Mouse (Mus musculus) liver, embryonic 12.5 days (tissue): ENCODE measurements around the gene Nckap5. TPM values are rescaled to one million over a fixed set of nuclear protein-coding genes. Genes with fewer than 3 reads are reported as not detected.

Source experiments
- ATAC-seq: fragments of 200-750 bp; cut with Nextera tagmentation; 2 replicates; pipeline ENCODE4 v1.8.0; 2017; ENCODE audit warnings: moderate number of reproducible peaks, mild to moderate bottlenecking, moderate library complexity
- H3K27ac ChIP-seq: fragments of 300-500 bp; sonication (generic); 2 replicates; pipeline ENCODE4 v1.5.1; 2016; ENCODE audit warnings: mild to moderate bottlenecking
- H3K27me3 ChIP-seq: fragments of 300-500 bp; sonication (generic); replicated peaks from 2 replicates; pipeline ENCODE4 v1.6.1; 2016; ENCODE audit warnings: mild to moderate bottlenecking, moderate library complexity
- H3K36me3 ChIP-seq: fragments of 300-500 bp; sonication (generic); 2 replicates; pipeline ENCODE4 v1.6.1; 2016; ENCODE audit warnings: mild to moderate bottlenecking, moderate library complexity
- H3K4me1 ChIP-seq: fragments of 300-500 bp; sonication (generic); 2 replicates; pipeline ENCODE4 v1.6.1; 2016
- H3K4me2 ChIP-seq: fragments of 300-500 bp; sonication (generic); 2 replicates; pipeline ENCODE4 v1.6.1; 2016; ENCODE audit warnings: mild to moderate bottlenecking, moderate library complexity
- H3K4me3 ChIP-seq: fragments of 300-500 bp; sonication (generic); 2 replicates; pipeline ENCODE4 v1.5.1; 2016; ENCODE audit warnings: mild to moderate bottlenecking, moderate library complexity
- H3K9ac ChIP-seq: fragments of 300-500 bp; sonication (generic); 2 replicates; pipeline ENCODE4 v1.6.1; 2016; ENCODE audit warnings: mild to moderate bottlenecking, moderate library complexity
- H3K9me3 ChIP-seq: fragments of 300-500 bp; sonication (generic); replicated peaks from 2 replicates; pipeline ENCODE4 v1.6.1; 2016; ENCODE audit warnings: mild to moderate bottlenecking, moderate library complexity
- WGBS: fragments of 180-500 bp; shearing (Covaris S2); methylation state at CpG from one replicate; pipeline ENCODE4 v1.1.7; 2016; ENCODE audit not compliant: insufficient replicate concordance; 5-methylcytosine and 5-hydroxymethylcytosine counted together
- polyA plus RNA-seq: library from polyadenylated mRNA; unstranded; fragments of >200 nt; fragmentation: Nextera tagmentation; extraction: Ambion mirVana; gene quantifications from 2 replicates; pipeline ENCODE4 v1.2.1, GENCODE M21; 2016

Nckap5 gene
- polyA plus RNA-seq, 1 experiment from 2014 or later, result 0.45 TPM

DNA sequence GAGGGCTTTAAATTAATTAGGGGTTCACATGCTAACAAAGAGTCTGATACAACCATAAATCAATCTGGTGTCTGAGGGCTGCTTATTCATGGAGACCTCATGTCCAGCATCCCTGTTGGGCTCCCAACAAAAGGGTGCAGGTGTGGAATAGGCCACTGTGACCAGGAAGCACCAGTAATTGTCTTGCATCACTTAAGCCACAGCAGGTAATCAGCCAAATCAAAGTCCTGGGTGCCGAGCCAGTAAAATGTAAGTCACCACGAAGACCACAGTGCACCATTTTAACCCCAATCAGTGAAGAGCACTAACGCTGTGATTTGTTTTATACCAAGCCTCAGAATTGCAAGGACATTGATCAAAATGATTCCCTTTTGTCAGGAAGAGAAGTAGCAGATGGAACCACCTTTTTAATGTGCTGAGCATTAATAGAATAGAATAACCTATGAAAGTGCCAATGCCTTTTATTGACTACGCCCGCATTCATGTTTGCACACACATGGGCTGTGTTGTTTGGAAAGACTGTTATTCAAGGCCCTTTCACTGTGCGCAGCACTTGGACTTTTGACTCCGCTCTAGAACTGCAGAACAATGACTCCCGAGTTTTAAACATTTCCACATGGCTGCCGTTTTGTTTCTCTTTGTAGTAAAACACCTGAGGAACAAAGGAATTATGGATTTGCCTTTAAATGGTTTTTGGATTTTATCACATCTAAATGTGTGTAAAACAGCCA is 393.5 kb downstream of the Nckap5 start:
- no peak overlapping the region for H3K4me2 ChIP-seq
- no peak overlapping the region for H3K9ac ChIP-seq
- no peaks in the 10 kb centered on the region for H3K36me3 ChIP-seq
- no peaks in the 10 kb centered on the region for H3K9me3 ChIP-seq
- no peaks in the 10 kb centered on the region for H3K4me1 ChIP-seq
- no peak for ATAC-seq
- no peak overlapping the region for H3K27ac ChIP-seq
- no peaks in the 10 kb centered on the region for H3K27me3 ChIP-seq
- WGBS, result 68% methylated on average over 9 of the region's 9 CpGs
- H3K4me3 ChIP-seq, result no peak overlapping the region

- Histone ChIP-seq H3K4me2 (no peak overlapping the region), H3K9ac (no peak overlapping the region), H3K4me3 (no peak overlapping the region), H3K9me3 (no peaks in the 10 kb centered on the region), H3K27me3 (no peaks in the 10 kb centered on the region), H3K4me1 (no peaks in the 10 kb centered on the region), H3K27ac (no peak overlapping the region), H3K36me3 (no peaks in the 10 kb centered on the region)
- no peak for ATAC-seq
- WGBS, result 74% methylated on average over 4 of the region's 4 CpGs
Observed at GRCm38 (mm10) chr1:126432285-126432684, 398.3 kb downstream of the Nckap5 start.

DNA sequence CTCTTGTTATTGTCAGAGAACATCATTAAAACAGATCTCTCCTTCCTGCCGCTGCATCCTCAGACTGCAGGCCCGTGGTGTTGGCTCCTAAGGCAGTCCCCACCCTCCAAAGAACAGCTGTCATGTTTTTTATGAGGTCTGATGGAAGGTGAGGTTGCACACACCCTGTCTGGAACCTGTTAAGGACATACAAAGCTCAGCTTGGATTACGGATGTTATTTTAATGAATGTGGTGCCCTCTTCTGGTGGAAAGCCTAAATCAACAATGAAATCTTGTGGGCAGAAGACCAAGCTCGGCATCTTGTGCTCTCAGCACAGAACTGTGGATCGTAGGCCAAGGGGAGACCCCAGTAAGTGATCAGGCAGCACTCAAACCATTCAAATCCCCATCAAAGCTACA is 399.0 kb downstream of the Nckap5 start:
- no peak for ATAC-seq
- Histone ChIP-seq H3K27ac (no peak overlapping the region), H3K9ac (no peak overlapping the region), H3K36me3 (no peaks in the 10 kb centered on the region), H3K27me3 (no peaks in the 10 kb centered on the region), H3K4me3 (no peak overlapping the region), H3K9me3 (no peaks in the 10 kb centered on the region), H3K4me2 (no peak overlapping the region), H3K4me1 (no peaks in the 10 kb centered on the region)
- WGBS, result 40% methylated on average over 5 of the region's 5 CpGs

DNA sequence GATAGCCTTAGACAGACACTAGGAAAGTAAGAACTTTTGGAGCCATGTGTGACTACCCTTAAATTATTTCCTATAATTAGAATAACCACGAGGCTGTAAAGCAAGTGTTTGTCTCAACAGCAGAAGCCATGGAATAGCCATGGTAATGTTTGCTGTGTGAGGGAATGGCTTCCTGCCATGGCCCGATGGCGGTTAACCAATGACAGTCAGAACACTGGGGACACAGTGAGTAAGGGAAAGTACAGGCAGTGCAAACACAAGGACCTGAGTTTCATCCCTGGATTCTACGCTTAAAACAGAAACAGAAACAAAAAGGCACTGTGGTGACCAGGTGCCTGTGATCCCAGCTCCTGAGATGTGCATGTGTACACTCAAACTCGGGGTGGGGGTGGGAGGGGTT is 419.2 kb downstream of the Nckap5 start:
- H3K9ac ChIP-seq, result no peak overlapping the region
- H3K27me3 ChIP-seq, result no peaks in the 10 kb centered on the region
- ATAC-seq, result no peak
- no peak overlapping the region for H3K4me2 ChIP-seq
- no peaks in the 10 kb centered on the region for H3K9me3 ChIP-seq
- no peak overlapping the region for H3K4me3 ChIP-seq
- no peaks in the 10 kb centered on the region for H3K36me3 ChIP-seq
- H3K4me1 ChIP-seq, result no peaks in the 10 kb centered on the region
- H3K27ac ChIP-seq, result no peak overlapping the region
- 65% methylated on average over 5 of the region's 5 CpGs for WGBS

GRCm38 (mm10) chr1:126407886-126408285 is 422.7 kb downstream of the Nckap5 start:
- H3K4me1 ChIP-seq, result no peaks in the 10 kb centered on the region
- no peak for ATAC-seq
- H3K27me3 ChIP-seq, result no peaks in the 10 kb centered on the region
- H3K36me3 ChIP-seq, result no peaks in the 10 kb centered on the region
- no peaks in the 10 kb centered on the region for H3K9me3 ChIP-seq
- H3K4me3 ChIP-seq, result no peak overlapping the region
- H3K9ac ChIP-seq, result no peak overlapping the region
- H3K4me2 ChIP-seq, result no peak overlapping the region
- no peak overlapping the region for H3K27ac ChIP-seq
- 7% methylated on average over 4 of the region's 4 CpGs for WGBS

DNA sequence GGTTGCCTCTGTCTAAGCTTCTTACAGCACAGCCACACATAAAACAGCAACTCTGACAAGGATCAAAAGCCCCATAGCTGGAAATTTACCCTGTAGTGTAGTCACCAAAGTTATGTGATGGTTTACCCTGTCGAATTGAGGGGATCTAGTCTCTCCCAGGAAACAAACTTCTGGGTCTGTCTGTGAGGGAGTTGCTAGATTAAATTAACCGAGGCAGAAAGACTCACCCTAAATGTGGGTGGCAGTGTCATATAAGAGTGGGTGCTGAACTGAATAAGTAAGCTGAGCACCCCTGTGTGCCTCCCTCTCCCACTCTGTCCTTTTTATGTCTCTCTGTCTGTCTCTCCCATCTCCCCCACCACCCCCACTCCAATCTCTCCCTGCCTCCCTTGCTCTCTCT is 425.1 kb downstream of the Nckap5 start:
- WGBS, result 53% methylated on average over 2 of the region's 2 CpGs
- no peak for ATAC-seq
- no peaks in the 10 kb centered on the region for H3K36me3 ChIP-seq

DNA sequence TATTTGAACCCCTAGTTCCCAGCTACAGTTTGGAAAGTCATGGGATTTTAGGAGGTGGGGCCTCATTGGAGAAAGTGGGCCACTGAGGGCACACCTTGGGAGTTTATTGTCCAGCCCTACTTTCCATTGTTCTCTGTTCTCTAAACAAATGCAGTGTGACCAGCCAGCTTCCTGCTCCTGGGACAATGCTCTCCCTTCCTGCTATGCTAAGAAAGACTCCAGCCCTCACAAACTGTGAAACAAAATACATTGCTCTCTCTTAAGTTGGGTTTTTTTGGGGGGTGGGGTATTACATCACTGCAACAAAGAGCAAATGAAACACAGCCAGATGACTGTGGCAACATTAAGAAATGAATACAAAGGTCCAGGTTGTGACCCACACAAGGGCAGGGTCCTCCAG is 426.6 kb downstream of the Nckap5 start:
- H3K27me3 ChIP-seq, result no peaks in the 10 kb centered on the region

More for the DNA sequence above, 425.1 kb downstream of the Nckap5 start:
- no peak overlapping the region for H3K4me3 ChIP-seq
- no peak overlapping the region for H3K27ac ChIP-seq
- H3K4me1 ChIP-seq, result no peaks in the 10 kb centered on the region
- no peak overlapping the region for H3K9ac ChIP-seq
- no peak overlapping the region for H3K4me2 ChIP-seq
- no peaks in the 10 kb centered on the region for H3K27me3 ChIP-seq
- no peaks in the 10 kb centered on the region for H3K9me3 ChIP-seq

DNA sequence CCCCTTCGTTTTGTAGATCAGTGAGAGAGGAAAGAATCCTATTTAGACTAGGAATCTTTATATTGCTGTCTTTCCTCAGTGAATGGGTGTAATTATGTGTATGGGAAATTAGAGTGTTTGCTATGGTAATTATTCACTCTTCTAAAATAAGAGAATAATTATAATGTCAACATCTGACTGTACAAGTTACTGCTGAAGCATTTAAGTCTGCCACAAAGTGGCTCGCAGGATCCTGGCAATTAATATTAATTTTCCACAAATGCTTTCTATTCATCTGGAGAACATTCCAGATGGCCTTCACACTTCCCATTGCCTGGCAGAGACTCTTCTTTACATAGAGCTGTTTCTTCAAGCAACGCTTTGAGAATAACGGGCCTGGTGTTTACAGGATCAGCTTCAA is 439.4 kb downstream of the Nckap5 start:
- H3K9ac ChIP-seq, result no peak overlapping the region
- no peaks in the 10 kb centered on the region for H3K36me3 ChIP-seq
- H3K4me3 ChIP-seq, result no peak overlapping the region
- H3K27me3 ChIP-seq, result no peaks in the 10 kb centered on the region
- no peak overlapping the region for H3K4me2 ChIP-seq
- WGBS, result 70% methylated on average over 4 of the region's 4 CpGs
- H3K4me1 ChIP-seq, result no peaks in the 10 kb centered on the region
- no peak overlapping the region for H3K27ac ChIP-seq
- no peak for ATAC-seq
- H3K9me3 ChIP-seq, result no peaks in the 10 kb centered on the region

More for the DNA sequence above, 426.6 kb downstream of the Nckap5 start:
- Histone ChIP-seq H3K9me3 (no peaks in the 10 kb centered on the region), H3K27ac (no peak overlapping the region), H3K36me3 (no peaks in the 10 kb centered on the region), H3K4me3 (no peak overlapping the region), H3K4me2 (no peak overlapping the region), H3K9ac (no peak overlapping the region), H3K4me1 (no peaks in the 10 kb centered on the region)
- ATAC-seq, result no peak

GRCm38 (mm10) chr1:126377339-126377980 is 453.1 kb downstream of the Nckap5 start:
- Histone ChIP-seq H3K36me3 (no peaks in the 10 kb centered on the region), H3K27me3 (no peaks in the 10 kb centered on the region), H3K4me2 (no peak overlapping the region), H3K9ac (no peak overlapping the region), H3K9me3 (no peaks in the 10 kb centered on the region), H3K27ac (no peak overlapping the region), H3K4me1 (no peaks in the 10 kb centered on the region), H3K4me3 (no peak overlapping the region)
- no peak for ATAC-seq
- 49% methylated on average over 9 of the region's 9 CpGs for WGBS

GRCm38 (mm10) chr1:126366736-126367135 is 463.9 kb downstream of the Nckap5 start:
- Histone ChIP-seq H3K9me3 (no peaks in the 10 kb centered on the region), H3K36me3 (no peaks in the 10 kb centered on the region), H3K4me3 (no peak overlapping the region), H3K27ac (no peak overlapping the region), H3K9ac (no peak overlapping the region), H3K27me3 (no peaks in the 10 kb centered on the region), H3K4me2 (no peak overlapping the region), H3K4me1 (no peaks in the 10 kb centered on the region)
- no peak for ATAC-seq
- 43% methylated on average over 2 of the region's 2 CpGs for WGBS

DNA sequence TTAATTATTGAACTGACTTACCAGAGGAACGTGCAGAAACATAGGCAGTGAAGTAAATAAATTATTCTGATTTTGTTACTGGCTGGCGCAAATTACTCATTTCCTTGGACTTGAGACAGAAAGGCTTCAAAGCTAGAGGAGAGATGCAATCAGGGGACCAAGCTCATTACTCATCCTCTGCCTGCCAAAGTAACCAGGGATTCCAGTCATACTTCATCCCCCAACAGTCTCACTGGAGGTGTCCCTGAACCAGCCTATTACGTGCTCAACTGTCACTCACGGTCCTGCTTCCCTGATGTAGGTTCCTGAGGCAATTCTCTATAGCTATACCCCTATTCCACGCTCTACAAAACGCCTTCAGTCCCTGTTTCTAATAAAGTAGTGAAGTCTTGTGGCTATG is 466.0 kb downstream of the Nckap5 start:
- no peak for ATAC-seq
- no peaks in the 10 kb centered on the region for H3K4me1 ChIP-seq

DNA sequence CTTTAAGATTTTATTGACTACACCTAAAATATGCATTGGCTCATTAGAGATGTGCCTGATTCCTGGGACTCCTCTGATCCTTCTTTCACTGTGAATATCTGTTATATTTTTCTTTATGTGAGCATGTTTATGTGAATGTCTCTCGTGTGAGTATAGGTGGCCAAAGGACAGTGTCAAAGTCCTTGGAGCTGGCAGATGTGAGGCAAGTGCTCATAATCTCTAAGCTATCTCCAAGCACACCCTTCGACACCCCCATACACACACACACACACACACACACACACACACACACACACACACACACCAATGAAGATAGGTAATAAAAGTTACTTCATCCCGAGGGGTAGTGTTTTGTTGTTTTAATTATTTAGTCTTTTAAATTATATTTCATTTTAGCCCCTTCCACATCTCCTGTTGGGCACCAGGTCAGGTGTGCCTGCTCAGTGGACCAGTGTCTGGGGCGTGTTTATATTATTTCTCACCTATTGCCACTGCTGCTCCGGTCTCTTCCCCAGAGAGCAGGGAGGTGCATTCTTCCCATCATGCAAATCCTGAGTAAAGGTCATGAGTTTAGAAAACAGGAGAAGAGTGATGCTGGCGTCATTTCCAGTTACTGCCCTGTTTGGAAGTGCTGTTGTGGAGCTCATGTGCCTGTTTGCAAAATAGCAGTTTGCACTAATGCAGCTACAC is 469.9 kb downstream of the Nckap5 start:
- H3K27ac ChIP-seq, result no peak overlapping the region
- H3K4me2 ChIP-seq, result no peak overlapping the region
- ATAC-seq, result no peak
- WGBS, result 70% methylated on average over 6 of the region's 6 CpGs
- H3K9ac ChIP-seq, result no peak overlapping the region
- H3K27me3 ChIP-seq, result no peaks in the 10 kb centered on the region
- no peaks in the 10 kb centered on the region for H3K9me3 ChIP-seq
- H3K36me3 ChIP-seq, result no peaks in the 10 kb centered on the region
- no peaks in the 10 kb centered on the region for H3K4me1 ChIP-seq
- H3K4me3 ChIP-seq, result no peak overlapping the region

More for the DNA sequence above, 466.0 kb downstream of the Nckap5 start:
- H3K4me2 ChIP-seq, result no peak overlapping the region
- no peak overlapping the region for H3K27ac ChIP-seq
- 60% methylated on average over 6 of the region's 6 CpGs for WGBS
- no peaks in the 10 kb centered on the region for H3K36me3 ChIP-seq
- no peaks in the 10 kb centered on the region for H3K27me3 ChIP-seq
- H3K4me3 ChIP-seq, result no peak overlapping the region
- no peak overlapping the region for H3K9ac ChIP-seq
- no peaks in the 10 kb centered on the region for H3K9me3 ChIP-seq
